Mouse (Mus musculus) embryo, embryonic 10.5 days (tissue): ENCODE data around the gene Tcl1.
"Not testable (repeated sequence)": the region's sequence is repeated elsewhere in the genome, so short reads cannot be mapped to it uniquely, and the experiment has no call there.

Source experiments
- DNase-seq: peaks from one replicate; pipeline ENCODE4 v3.0.0-alpha.2; 2015; ENCODE audit warnings: low spot score

Tcl1 gene

DNA sequence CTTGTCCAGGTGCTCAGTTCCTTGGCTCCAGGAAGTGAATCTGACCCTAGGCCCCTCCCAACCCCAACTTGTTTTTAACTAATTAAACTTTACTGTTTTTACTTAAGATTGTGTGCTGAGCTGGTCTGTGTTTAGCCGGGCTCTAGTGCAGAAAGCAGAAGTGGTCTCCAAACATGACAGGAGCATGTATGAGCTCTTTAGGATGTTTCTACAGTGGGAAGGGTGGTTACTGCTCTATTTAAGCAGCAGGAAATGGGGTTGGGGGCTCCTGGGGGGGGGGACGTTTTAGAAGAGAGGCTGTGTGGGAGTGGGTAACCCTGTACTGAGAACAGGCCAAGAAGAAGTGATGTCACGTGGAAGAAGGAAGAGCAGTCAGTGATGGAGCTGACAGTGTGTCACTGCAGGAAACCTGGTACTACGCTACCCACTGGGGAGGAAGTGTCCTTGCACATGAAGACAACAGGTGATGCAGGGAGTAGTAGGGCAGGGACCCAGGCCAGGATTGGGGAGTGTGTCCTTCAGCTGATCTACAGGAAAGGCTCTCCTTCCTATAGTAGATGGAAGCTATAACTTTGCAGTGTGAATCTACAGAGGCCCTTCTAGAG, 41.5 kb downstream of the Tcl1 start:
- DNase-seq = not testable (repeated sequence)

- DNase-seq = not testable (repeated sequence)
Observed at GRCm38 (mm10) chr12:105176044-105176443, 46.5 kb downstream of the Tcl1 start, which contains the start of gene Tcl1b5. TSS of gene Tcl1b5 (plus strand) at chr12:105176344.

- peak; percentile 4 for DNase-seq
Observed at GRCm38 (mm10) chr12:105174318-105174717, 48.3 kb downstream of the Tcl1 start.

DNA sequence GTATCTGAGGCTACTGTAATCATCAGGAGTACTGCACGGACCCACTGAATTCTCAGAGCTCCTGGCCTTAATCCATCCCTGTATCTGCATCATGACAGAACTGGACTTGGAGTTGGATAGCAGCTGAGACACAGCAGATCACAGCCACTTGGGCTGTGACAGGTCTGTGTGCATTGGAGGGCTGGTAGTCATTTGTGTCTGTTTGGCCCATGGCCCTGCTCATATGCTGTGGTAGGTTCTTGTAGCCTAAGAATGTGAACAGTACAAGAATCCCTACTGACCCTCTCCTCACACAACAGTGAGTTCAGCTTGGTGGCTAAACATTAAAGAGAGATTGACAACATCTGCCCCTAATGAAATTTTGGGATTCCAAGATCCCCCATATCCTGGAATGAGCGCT, 49.2 kb downstream of the Tcl1 start:
- no peak for DNase-seq
